In the genomic region with DNA sequence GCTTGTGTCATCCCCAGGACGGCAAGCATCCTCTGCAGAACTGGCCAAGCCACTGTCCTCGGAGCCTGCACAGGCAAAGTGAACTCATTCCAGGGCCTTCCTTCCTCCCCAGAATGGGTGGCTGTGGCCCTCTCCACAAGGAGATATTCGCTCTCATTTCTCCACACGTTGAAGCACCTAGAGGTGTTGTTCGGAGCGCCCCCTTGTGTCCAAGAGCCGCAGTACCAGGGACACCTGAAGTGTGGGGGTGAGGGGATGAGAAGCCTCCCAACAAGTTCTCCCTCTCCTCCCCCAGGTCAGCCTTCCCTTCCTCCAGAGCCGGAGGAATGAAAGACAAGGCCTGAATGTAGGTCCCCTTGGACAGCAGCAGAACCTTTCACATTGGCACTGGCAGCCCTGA, we compare ENCODE assay signal across 9 mouse cellular contexts.
DNase-seq lines count a peak whose midpoint lies in the region; ATAC-seq and TF ChIP-seq lines count a peak whose summit lies in the region.
"Had no signal": no experiment of that assay in that cellular context is flagged by ENCODE, and none has a peak within 500 bp of the region (broad histone marks: within the 10 kb centered on the region; RNA-seq: fewer than 3 reads in every experiment).

No protein-coding gene starts in this region.

- no peak for TF ChIP-seq POLR2A in small intestine, adult 2 months (IDR thresholded peaks at IDR 0.05; ENCODE audit: low read depth, low read length)

- H3K9ac ChIP-seq in ES-E14 (ENCODE audit: insufficient read depth, low read depth, low read length, poor library complexity, severe bottlenecking) = no peak overlapping the region
- H3K9ac ChIP-seq in midbrain, embryonic 13.5 days (replicated peaks) = peak overlapping the region; percentile 24; the same call in 1 of the 2 replicates
- H3K9ac ChIP-seq: heart, embryonic 15.5 days had no signal

- 9% methylated on average over 8 of the region's 8 CpGs for WGBS in midbrain, embryonic 13.5 days
- 6% methylated on average over 8 of the region's 8 CpGs for WGBS in small intestine, adult 2 months

- no peak overlapping the region for H3K27ac ChIP-seq in ES-E14 (ENCODE audit: insufficient read depth, low read depth, low read length, poor library complexity, severe bottlenecking)
- no peak overlapping the region for H3K27ac ChIP-seq in midbrain, embryonic 13.5 days
- H3K27ac ChIP-seq in small intestine, adult 2 months (ENCODE audit: insufficient read depth, low read depth, low read length) = no peak overlapping the region
- H3K27ac ChIP-seq: heart, embryonic 15.5 days had no signal

- TF ChIP-seq CTCF in small intestine, adult 2 months (IDR thresholded peaks at IDR 0.05; ENCODE audit: extremely low read depth, insufficient read length, insufficient replicate concordance, low read depth, low read length) = peak; percentile 67; the same call in 1 of the 2 replicates

- peaks cover 9% of the 10 kb centered on the region for H3K27me3 ChIP-seq in midbrain, embryonic 13.5 days
- peaks cover 4% of the 10 kb centered on the region; the same call in 1 of the 2 replicates for H3K27me3 ChIP-seq in small intestine, adult 2 months (ENCODE audit: control insufficient read depth, insufficient read depth, low read length)

- H3K4me3 ChIP-seq in ES-E14 (ENCODE audit: insufficient read depth in 1 of 2, low read depth in 1 of 2, low read length in 2 of 2, poor library complexity in 1 of 2, severe bottlenecking in 1 of 2) = no peak overlapping the region
- no peak overlapping the region for H3K4me3 ChIP-seq in midbrain, embryonic 13.5 days (replicated peaks)
- H3K4me3 ChIP-seq in small intestine, adult 2 months (ENCODE audit: low read depth, low read length) = no peak overlapping the region
- H3K4me3 ChIP-seq: heart, embryonic 15.5 days had no signal

- H3K36me3 ChIP-seq in ES-E14 (ENCODE audit: control insufficient read depth, insufficient read depth, low read length, poor library complexity, severe bottlenecking) = no peaks in the 10 kb centered on the region
- no peaks in the 10 kb centered on the region for H3K36me3 ChIP-seq in midbrain, embryonic 13.5 days
- H3K36me3 ChIP-seq in small intestine, adult 2 months (ENCODE audit: control insufficient read depth, insufficient read depth, low read length) = no peaks in the 10 kb centered on the region
- H3K36me3 ChIP-seq: heart, embryonic 15.5 days had no signal

- H3K4me1 ChIP-seq in ES-E14 (ENCODE audit: control insufficient read depth in 2 of 2, insufficient read depth in 2 of 2, low read length in 2 of 2, poor library complexity in 1 of 2) = peaks cover 0 to 4% of the 10 kb centered on the region in 2 experiments; a peak in 1 of 4 replicates
- peaks cover 27% of the 10 kb centered on the region for H3K4me1 ChIP-seq in midbrain, embryonic 13.5 days (replicated peaks)
- no peaks in the 10 kb centered on the region for H3K4me1 ChIP-seq in small intestine, adult 2 months (ENCODE audit: control insufficient read depth, insufficient read depth, insufficient read length, low read length)

- H3K9me3 ChIP-seq in ES-E14 (ENCODE audit: control insufficient read depth, insufficient read depth, low read depth, low read length) = no peaks in the 10 kb centered on the region
- H3K9me3 ChIP-seq in midbrain, embryonic 13.5 days = no peaks in the 10 kb centered on the region
- H3K9me3 ChIP-seq: heart, embryonic 15.5 days had no signal

- H3K4me2 ChIP-seq in midbrain, embryonic 13.5 days (replicated peaks) = no peak overlapping the region
- H3K4me2 ChIP-seq: heart, embryonic 15.5 days had no signal

- peak; percentile 61 for ATAC-seq in erythroid progenitor cell, adult 5-6 weeks (replicated peaks; ENCODE audit: low FRiP score, poor library complexity, severe bottlenecking)
- no peak for ATAC-seq in midbrain, embryonic 13.5 days

- intact Hi-C loops in heart, postnatal 10 days (cut with DNase I) = loop anchor here (5.0 kb wide), 1 partner anchor 126 kb away; a partner anchor contains a TSS

- DNase-seq in ES-E14 (ENCODE audit: low read depth, low spot score) = peak; percentile 80
- DNase-seq in adrenal gland, postnatal 14 days = peak; percentile 81
- peak; percentile 65 to 79 for DNase-seq in heart, postnatal 10 days
- peak; percentile 70 to 87 for DNase-seq in layer of hippocampus, postnatal 25 days (ENCODE audit: extremely low spot score in 1 of 2, low spot score in 1 of 2)
- peak; percentile 23 for DNase-seq in yolk sac, embryonic 10.5 days (ENCODE audit: low spot score)

- in situ Hi-C loops in ES-E14 (cut with MboI; ENCODE audit: low sequenced_read_pairs in 2 of 2, unreplicated experiment in 2 of 2) = no loop called here

TF ChIP-seq in ES-E14, 5 proteins besides CTCF, POLR2A, EP300 and RAD21:
- 0 out of 2 replicates have a peak, but pooled peaks have one; percentile 26 for TF ChIP-seq ZC3H11A (IDR thresholded peaks at IDR 0.05; ENCODE audit: borderline replicate concordance, low read depth, low read length)
- TF ChIP-seq ZNF384 (IDR thresholded peaks at IDR 0.05; ENCODE audit: low read depth, low read length) = no peak

Comparison
In these comparisons a context has a peak if more than half of its experiments do, and no peak if none do; other contexts are left out.
1. DNase-seq: peak in every context shown above with its lines; median percentile 81 in adrenal gland, postnatal 14 days; 80 in ES-E14; 78 in layer of hippocampus, postnatal 25 days; 72 in heart, postnatal 10 days; 23 in yolk sac, embryonic 10.5 days.